Mouse (Mus musculus) liver, adult 2 months (tissue): Measurements from ENCODE around the gene Gbp3.

ENCODE experiments used
- CTCF ChIP-seq: fragments of 200-500 bp; IDR thresholded peaks from 2 replicates; pipeline ENCODE4 v1.5.1; 2011; ENCODE audit warnings: low read depth, low read length, control low read depth
- POLR2A ChIP-seq: fragments of 200-500 bp; IDR thresholded peaks from 2 replicates; pipeline ENCODE4 v1.6.1; 2011; ENCODE audit warnings: low read length, control low read depth; ENCODE audit not compliant: insufficient read depth; ENCODE audit errors: extremely low read depth

- no peak for TF ChIP-seq CTCF
- TF ChIP-seq POLR2A = no peak
These were observed 59.8 kb downstream of the Gbp3 start for GRCm38 (mm10) chr3:142619606-142620005.
